Mouse (Mus musculus) right cerebral cortex, postnatal 25 days (tissue): ENCODE results near the gene Mep1a.

Source experiments
- DNase-seq: peaks from one replicate; pipeline ENCODE4 v3.0.0; 2022

The Mep1a gene

GRCm38 (mm10) chr17:43474775-43475174 is 27.8 kb downstream of the Mep1a start:
- DNase-seq: no peak

- no peak for DNase-seq
Measured at GRCm38 (mm10) chr17:43472558-43472957, 30.1 kb downstream of the Mep1a start.

- no peak for DNase-seq
Measured at GRCm38 (mm10) chr17:43470039-43470438, 32.6 kb downstream of the Mep1a start.

GRCm38 (mm10) chr17:43460245-43461181 is 42.1 kb downstream of the Mep1a start:
- DNase-seq: peak; percentile 38

- no peak for DNase-seq
Measured at GRCm38 (mm10) chr17:43459737-43460230, 42.8 kb downstream of the Mep1a start.

- peak; percentile 47 for DNase-seq
Measured at GRCm38 (mm10) chr17:43458598-43458997, 44.0 kb downstream of the Mep1a start.

GRCm38 (mm10) chr17:43451216-43451615 is 51.4 kb downstream of the Mep1a start:
- DNase-seq: no peak

GRCm38 (mm10) chr17:43434485-43434884 is 68.1 kb downstream of the Mep1a start:
- DNase-seq: no peak

- DNase-seq: no peak
Measured at GRCm38 (mm10) chr17:43431692-43432091, 70.9 kb downstream of the Mep1a start.
